Mouse (Mus musculus) liver, embryonic 14.5 days (tissue): ENCODE data around the gene Tmsb10. TPM values are rescaled to one million over a fixed set of nuclear protein-coding genes. Genes with fewer than 3 reads are reported as not detected.

Experiments used
- ATAC-seq: fragments of 200-750 bp; cut with Nextera tagmentation; 2 replicates; pipeline ENCODE4 v1.8.0; 2017; ENCODE audit warnings: moderate number of reproducible peaks, mild to moderate bottlenecking, moderate library complexity; ENCODE audit not compliant: insufficient read depth
- DNase-seq, 3 experiments: peaks; one replicate each; pipeline ENCODE4 v3.0.0-alpha.2; 2012 to 2013; ENCODE audit warnings: low read depth in 3 of 3, low spot score in 3 of 3
- H3K27ac ChIP-seq: fragments of 300-500 bp; sonication (generic); 2 replicates; pipeline ENCODE4 v1.5.1; 2014; ENCODE audit warnings: moderate library complexity, mild to moderate bottlenecking, control low read depth, inconsistent platforms
- H3K27me3 ChIP-seq: fragments of 300-500 bp; sonication (generic); 2 replicates; pipeline ENCODE4 v1.6.1; 2014; ENCODE audit warnings: mild to moderate bottlenecking, low read length, moderate library complexity; ENCODE audit not compliant: control insufficient read depth, insufficient read depth
- H3K36me3 ChIP-seq: fragments of 300-500 bp; sonication (generic); replicated peaks from 2 replicates; pipeline ENCODE4 v1.6.1; 2014; ENCODE audit warnings: low read depth; ENCODE audit not compliant: control insufficient read depth, insufficient read depth
- H3K4me1 ChIP-seq, 2 experiments: fragments of 200-500 bp in 1 of 2; fragments of 300-500 bp in 1 of 2; sonication (generic) in 1 of 2; replicated peaks; 2 replicates each; pipeline ENCODE4 v1.6.1; 2012 to 2014; ENCODE audit warnings: antibody characterized with exemption in 1 of 2, inconsistent platforms in 1 of 2, low read length in 1 of 2; ENCODE audit not compliant: control insufficient read depth in 2 of 2, insufficient read depth in 2 of 2
- H3K4me2 ChIP-seq: fragments of 300-500 bp; sonication (generic); 2 replicates; pipeline ENCODE4 v1.6.1; 2014; ENCODE audit warnings: low read depth, mild to moderate bottlenecking, control low read depth, moderate library complexity
- H3K4me3 ChIP-seq, 2 experiments: fragments of 200-500 bp in 1 of 2; fragments of 300-500 bp in 1 of 2; sonication (generic) in 1 of 2; 2 replicates each; pipeline ENCODE4 v1.5.1; 2012 to 2014; ENCODE audit warnings: low read depth in 2 of 2, low read length in 2 of 2, mild to moderate bottlenecking in 2 of 2, control low read depth in 1 of 2, inconsistent platforms in 1 of 2, moderate library complexity in 1 of 2; ENCODE audit not compliant: insufficient read depth in 1 of 2
- H3K9ac ChIP-seq: fragments of 300-500 bp; sonication (generic); replicated peaks from 2 replicates; pipeline ENCODE4 v1.6.1; 2014; ENCODE audit warnings: mild to moderate bottlenecking, control low read depth, moderate library complexity
- H3K9me3 ChIP-seq: fragments of 300-500 bp; sonication (generic); 2 replicates; pipeline ENCODE4 v1.6.1; 2016; ENCODE audit warnings: low read length, mixed read lengths; ENCODE audit not compliant: control insufficient read depth
- CTCF ChIP-seq: IDR thresholded peaks from 2 replicates; pipeline ENCODE4 v1.5.1; 2016; ENCODE audit warnings: antibody characterized with exemption, low read depth, control low read depth
- EP300 ChIP-seq: IDR thresholded peaks from 2 replicates; pipeline ENCODE4 v1.6.1; 2016; ENCODE audit warnings: antibody characterized with exemption, low read depth
- WGBS: fragments of 180-500 bp; shearing (Covaris S2); extraction: QIAGEN DNeasy Blood & Tissue Kit; methylation state at CpG from one replicate; pipeline ENCODE4 v1.1.7; 2014; ENCODE audit not compliant: insufficient replicate concordance; 5-methylcytosine and 5-hydroxymethylcytosine counted together
- polyA plus RNA-seq, 2 experiments: library from polyadenylated mRNA; depleted of rRNA in 1 of 2; stranded (reverse) in 1 of 2; unstranded in 1 of 2; fragments of >200 nt; fragmentation: Nextera tagmentation in 1 of 2; extraction: Ambion mirVana in 1 of 2; gene quantifications; 2 replicates each; pipeline versions ENCODE4 v1.2.1 to v1.2.3; 2012 to 2014

The Tmsb10 gene
- polyA plus RNA-seq, 2 experiments = 131 to 210 TPM

GRCm38 (mm10) chr6:72952221-72952620 lies 6.3 kb downstream of the Tmsb10 start:
- Histone ChIP-seq H3K9ac (no peak overlapping the region), H3K9me3 (no peaks in the 10 kb centered on the region), H3K36me3 (no peaks in the 10 kb centered on the region), H3K4me3 (no peak overlapping the region), H3K4me1 (peaks cover 0 to 18% of the 10 kb centered on the region in 2 experiments; a peak in 2 of 4 replicates), H3K27me3 (peaks cover 4% of the 10 kb centered on the region), H3K27ac (no peak overlapping the region), H3K4me2 (no peak overlapping the region)
- ATAC-seq = no peak
- TF ChIP-seq CTCF = no peak
- TF ChIP-seq EP300 = no peak
- 52% methylated on average over 2 of the region's 2 CpGs for WGBS
- DNase-seq = no peak

- no peak for ATAC-seq
- no peak overlapping the region for H3K4me2 ChIP-seq
- no peaks in the 10 kb centered on the region for H3K9me3 ChIP-seq
- H3K4me1 ChIP-seq = no peaks in the 10 kb centered on the region
- H3K9ac ChIP-seq = no peak overlapping the region
- TF ChIP-seq EP300 = no peak
- no peak for TF ChIP-seq CTCF
- no peak overlapping the region for H3K4me3 ChIP-seq
- DNase-seq = no peak
- WGBS = 65% methylated on average over 9 of the region's 9 CpGs
- H3K27ac ChIP-seq = no peak overlapping the region
- no peaks in the 10 kb centered on the region for H3K36me3 ChIP-seq
- no peaks in the 10 kb centered on the region for H3K27me3 ChIP-seq
These were observed 9.3 kb downstream of the Tmsb10 start for GRCm38 (mm10) chr6:72949161-72949756.

- Histone ChIP-seq H3K9ac (no peak overlapping the region), H3K4me1 (no peaks in the 10 kb centered on the region), H3K36me3 (no peaks in the 10 kb centered on the region), H3K4me3 (no peak overlapping the region), H3K27me3 (no peaks in the 10 kb centered on the region), H3K9me3 (no peaks in the 10 kb centered on the region), H3K27ac (no peak overlapping the region), H3K4me2 (no peak overlapping the region)
- ATAC-seq (no peak), DNase-seq (no peak)
- TF ChIP-seq CTCF = no peak
- TF ChIP-seq EP300 = no peak
- WGBS = 55% methylated on average over 3 of the region's 3 CpGs
These were observed 10.2 kb downstream of the Tmsb10 start for GRCm38 (mm10) chr6:72948392-72948791.

- no peak for DNase-seq
These were observed 10.6 kb downstream of the Tmsb10 start for GRCm38 (mm10) chr6:72947960-72948359.

GRCm38 (mm10) chr6:72940493-72940892 lies 18.1 kb downstream of the Tmsb10 start:
- H3K4me1 ChIP-seq = 0 out of 4 replicates have a peak, but pooled peaks cover 0 to 2% of the 10 kb centered on the region in 2 experiments
- no peak overlapping the region for H3K27ac ChIP-seq
- no peak overlapping the region for H3K9ac ChIP-seq
- H3K4me2 ChIP-seq = no peak overlapping the region
- no peaks in the 10 kb centered on the region for H3K27me3 ChIP-seq
- whole genome bisulfite sequencing = 3% methylated on average over 3 of the region's 3 CpGs
- H3K36me3 ChIP-seq = no peaks in the 10 kb centered on the region
- H3K9me3 ChIP-seq = no peaks in the 10 kb centered on the region
- H3K4me3 ChIP-seq = no peak overlapping the region
- TF ChIP-seq EP300 = no peak
- TF ChIP-seq CTCF = peak; percentile 83
- ATAC-seq = no peak
- DNase-seq = no peak

More at GRCm38 (mm10) chr6:72947960-72948359, 10.6 kb downstream of the Tmsb10 start:
- no peak overlapping the region for H3K4me3 ChIP-seq
- H3K4me1 ChIP-seq = no peaks in the 10 kb centered on the region
- 47% methylated on average over 6 of the region's 6 CpGs for WGBS
- no peaks in the 10 kb centered on the region for H3K36me3 ChIP-seq
- no peak for ATAC-seq
- H3K27me3 ChIP-seq = no peaks in the 10 kb centered on the region
- H3K4me2 ChIP-seq = no peak overlapping the region
- no peak for TF ChIP-seq CTCF
- no peak for TF ChIP-seq EP300
- H3K27ac ChIP-seq = no peak overlapping the region
- H3K9me3 ChIP-seq = no peaks in the 10 kb centered on the region
- H3K9ac ChIP-seq = no peak overlapping the region
